Mouse (Mus musculus): ENCODE data around the gene Clp1.

The Clp1 gene

GRCm38 (mm10) chr2:84727172-84727858 is at the start of gene Clp1:
Clp1 (minus strand) TSS chr2:84727350.
- peak; percentile 96 for DNase-seq

- no peak for DNase-seq
These were observed 48.5 kb upstream of the Clp1 start for GRCm38 (mm10) chr2:84775665-84776064.

GRCm38 (mm10) chr2:84775241-84775640 is 48.1 kb upstream of the Clp1 start, which contains the start of gene Serping1:
Serping1 (minus strand) TSS chr2:84775444.
- DNase-seq: no peak

- DNase-seq: no peak
These were observed 47.6 kb upstream of the Clp1 start for GRCm38 (mm10) chr2:84774751-84775150.

- DNase-seq: no peak
These were observed 46.0 kb upstream of the Clp1 start for GRCm38 (mm10) chr2:84773195-84773594.

- DNase-seq: no peak
These were observed 45.3 kb upstream of the Clp1 start for GRCm38 (mm10) chr2:84772454-84772853.

- DNase-seq: no peak
These were observed 43.4 kb upstream of the Clp1 start for GRCm38 (mm10) chr2:84770501-84770900.

- DNase-seq: no peak
These were observed 35.7 kb upstream of the Clp1 start for GRCm38 (mm10) chr2:84762818-84763217.

- no peak for DNase-seq
These were observed 35.1 kb upstream of the Clp1 start for GRCm38 (mm10) chr2:84762295-84762694.

GRCm38 (mm10) chr2:84761840-84762239 is 34.7 kb upstream of the Clp1 start:
- DNase-seq: no peak

GRCm38 (mm10) chr2:84761309-84761708 is 34.2 kb upstream of the Clp1 start:
- DNase-seq: no peak

GRCm38 (mm10) chr2:84760777-84761176 is 33.6 kb upstream of the Clp1 start:
- no peak for DNase-seq

GRCm38 (mm10) chr2:84758542-84759127 is 31.5 kb upstream of the Clp1 start:
- no peak for DNase-seq

GRCm38 (mm10) chr2:84757026-84757682 is 30.0 kb upstream of the Clp1 start:
- no peak for DNase-seq

- no peak for DNase-seq
These were observed 29.1 kb upstream of the Clp1 start for GRCm38 (mm10) chr2:84756245-84756644.

GRCm38 (mm10) chr2:84750115-84750514 is 23.0 kb upstream of the Clp1 start:
- DNase-seq: no peak

- no peak for DNase-seq
These were observed 17.0 kb upstream of the Clp1 start for GRCm38 (mm10) chr2:84744126-84744525.

- DNase-seq: peak; percentile 41
These were observed 16.4 kb upstream of the Clp1 start, which contains the start of gene Gm19426 for GRCm38 (mm10) chr2:84743561-84743960. Gm19426 (minus strand) TSS chr2:84743655.

- DNase-seq: no peak
These were observed 15.5 kb upstream of the Clp1 start for GRCm38 (mm10) chr2:84742451-84743283.

- no peak for DNase-seq
These were observed 14.8 kb upstream of the Clp1 start for GRCm38 (mm10) chr2:84741841-84742450.

GRCm38 (mm10) chr2:84740608-84741333 is 13.6 kb upstream of the Clp1 start:
- DNase-seq: peak; percentile 40
